Mouse (Mus musculus) midbrain, embryonic 11.5 days (tissue): ENCODE data around the gene Megf8. TPM values are rescaled to one million over a fixed set of nuclear protein-coding genes. Genes with fewer than 3 reads are reported as not detected.
"Not testable (repeated sequence)": the region's sequence is repeated elsewhere in the genome, so short reads cannot be mapped to it uniquely, and the experiment has no call there.

ENCODE experiments used
- ATAC-seq: fragments of 200-750 bp; cut with Nextera tagmentation; 2 replicates; pipeline ENCODE4 v1.8.0; 2017; ENCODE audit warnings: moderate TSS enrichment, moderate library complexity; ENCODE audit not compliant: low FRiP score
- DNase-seq: peaks from one replicate; pipeline ENCODE4 v3.0.0; 2015; ENCODE audit warnings: low spot score; ENCODE audit errors: missing footprints
- H3K27ac ChIP-seq: fragments of 300-500 bp; sonication (generic); 2 replicates; pipeline ENCODE4 v1.5.1; 2014; ENCODE audit warnings: low read depth, low read length
- H3K27me3 ChIP-seq: fragments of 300-500 bp; sonication (generic); 2 replicates; pipeline ENCODE4 v1.6.1; 2014; ENCODE audit warnings: mild to moderate bottlenecking, low read length, moderate library complexity, mixed read lengths; ENCODE audit not compliant: control insufficient read depth, insufficient read depth
- H3K36me3 ChIP-seq: fragments of 300-500 bp; sonication (generic); 2 replicates; pipeline ENCODE4 v1.6.1; 2014; ENCODE audit warnings: mild to moderate bottlenecking, low read length, moderate library complexity, mixed read lengths; ENCODE audit not compliant: control insufficient read depth, insufficient read depth
- H3K4me1 ChIP-seq: fragments of 300-500 bp; sonication (generic); 2 replicates; pipeline ENCODE4 v1.6.1; 2014; ENCODE audit warnings: low read length; ENCODE audit not compliant: control insufficient read depth, insufficient read depth
- H3K4me2 ChIP-seq: fragments of 300-500 bp; sonication (generic); 2 replicates; pipeline ENCODE4 v1.6.1; 2014; ENCODE audit warnings: mild to moderate bottlenecking, moderate library complexity
- H3K4me3 ChIP-seq: fragments of 300-500 bp; sonication (generic); 2 replicates; pipeline ENCODE4 v1.5.1; 2014; ENCODE audit warnings: low read depth, low read length
- H3K9ac ChIP-seq: fragments of 300-500 bp; sonication (generic); 2 replicates; pipeline ENCODE4 v1.6.1; 2014; ENCODE audit warnings: low read length
- H3K9me3 ChIP-seq: fragments of 300-500 bp; sonication (generic); 2 replicates; pipeline ENCODE4 v1.6.1; 2016; ENCODE audit warnings: low read length; ENCODE audit not compliant: control insufficient read depth
- whole genome bisulfite sequencing: fragments of 180-500 bp; shearing (Covaris S2); extraction: QIAGEN DNeasy Blood & Tissue Kit; methylation state at CpG from one replicate; pipeline ENCODE4 v1.1.7; 2014; 5-methylcytosine and 5-hydroxymethylcytosine counted together
- polyA plus RNA-seq: library from polyadenylated mRNA; unstranded; fragments of >200 nt; fragmentation: Nextera tagmentation; extraction: Ambion mirVana; gene quantifications from 2 replicates; pipeline ENCODE4 v1.2.1, GENCODE M21; 2014

The Megf8 gene
- polyA plus RNA-seq, 1 experiment from 2014 or later, result 10.3 TPM

- Histone ChIP-seq H3K27ac (no peak overlapping the region; the same call in 1 of the 2 replicates), H3K27me3 (no peaks in the 10 kb centered on the region)
Observed at GRCm38 (mm10) chr7:25395558-25396521, 78.9 kb downstream of the Megf8 start.

DNA sequence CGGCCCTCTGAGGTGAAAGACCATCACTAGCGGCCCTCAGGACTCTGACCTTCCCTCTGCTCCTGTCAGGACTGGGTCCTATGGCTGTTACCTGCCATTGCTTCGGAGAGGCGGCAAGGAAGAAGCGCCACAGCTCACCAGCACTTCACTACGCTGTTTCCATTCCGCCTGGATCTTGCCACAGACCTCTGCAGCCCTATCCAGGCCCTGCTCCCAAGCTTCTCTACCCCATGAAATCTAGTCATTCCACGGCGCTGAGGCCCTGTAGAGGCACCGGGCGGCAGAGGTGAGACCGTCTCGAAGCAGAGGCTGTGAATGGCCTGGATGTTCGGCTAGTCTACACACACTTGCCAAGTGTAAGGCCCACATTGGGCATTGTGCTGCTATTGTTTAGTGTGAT lies 79.7 kb downstream of the Megf8 start:
- DNase-seq, result peak; percentile 83
- no peaks in the 10 kb centered on the region for H3K9me3 ChIP-seq
- no peak overlapping the region; the same call in 1 of the 2 replicates for H3K4me2 ChIP-seq
- no peaks in the 10 kb centered on the region for H3K36me3 ChIP-seq
- peaks cover 7% of the 10 kb centered on the region for H3K4me1 ChIP-seq
- peak; percentile 25; the same call in 1 of the 2 replicates for ATAC-seq
- 93% methylated on average over 14 of the region's 14 CpGs for WGBS
- no peaks in the 10 kb centered on the region for H3K27me3 ChIP-seq
- H3K9ac ChIP-seq, result no peak overlapping the region
- H3K4me3 ChIP-seq, result no peak overlapping the region
- no peak overlapping the region for H3K27ac ChIP-seq

More at GRCm38 (mm10) chr7:25395558-25396521, 78.9 kb downstream of the Megf8 start:
- Histone ChIP-seq H3K9me3 (no peaks in the 10 kb centered on the region), H3K36me3 (no peaks in the 10 kb centered on the region), H3K4me1 (peaks cover 7% of the 10 kb centered on the region), H3K9ac (peak overlapping the region; percentile 73), H3K4me3 (peak overlapping the region; percentile 69), H3K4me2 (peak overlapping the region; percentile 88)
- 7% methylated on average over 51 of the region's 52 CpGs for WGBS
- DNase-seq (peak; percentile 99), ATAC-seq (peak; percentile 97)

- Histone ChIP-seq H3K27me3 (no peaks in the 10 kb centered on the region), H3K9ac (no peak within 1 kb of the TSS), H3K36me3 (no peaks in the 10 kb centered on the region), H3K9me3 (no peaks in the 10 kb centered on the region), H3K4me2 (no peak within 1 kb of the TSS), H3K4me1 (peaks cover 7% of the 10 kb centered on the region), H3K4me3 (no peak within 1 kb of the TSS), H3K27ac (no peak within 1 kb of the TSS)
- WGBS, result 94% methylated on average over 1 of the region's 1 CpGs
- ATAC-seq (no peak), DNase-seq (no peak)
Observed at GRCm38 (mm10) chr7:25398610-25399009, 81.6 kb downstream of the Megf8 start, which contains the start of gene Lipe. TSS of gene Lipe (minus strand) at chr7:25398710.

- ATAC-seq, H3K27ac ChIP-seq, DNase-seq: not testable (repeated sequence)
Observed at GRCm38 (mm10) chr7:25399028-25399427, 82.1 kb downstream of the Megf8 start.

DNA sequence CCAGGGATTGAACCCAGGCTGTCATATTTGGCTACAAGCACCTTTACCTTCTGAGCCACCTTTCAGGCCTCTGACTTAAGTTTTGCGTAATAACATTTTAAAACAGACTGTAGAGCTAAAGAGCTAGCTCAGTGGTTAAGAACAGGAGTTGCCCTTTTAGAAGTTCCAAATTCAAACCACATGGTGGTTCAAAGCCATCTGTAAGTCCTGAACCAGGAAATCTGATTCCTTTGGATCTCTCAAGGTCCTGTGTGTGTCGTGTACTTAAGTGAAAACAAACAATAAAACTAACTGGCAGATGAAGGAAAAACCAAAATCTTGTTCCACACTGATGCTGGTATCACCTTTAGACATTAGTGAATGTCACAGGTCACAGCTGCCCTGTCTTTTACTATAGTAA lies 84.6 kb downstream of the Megf8 start:
- DNase-seq, result no peak
- no peak for ATAC-seq
- Histone ChIP-seq H3K36me3 (no peaks in the 10 kb centered on the region), H3K9ac (no peak overlapping the region), H3K27ac (no peak overlapping the region), H3K27me3 (no peaks in the 10 kb centered on the region), H3K4me3 (no peak overlapping the region), H3K4me2 (no peak overlapping the region), H3K4me1 (no peaks in the 10 kb centered on the region), H3K9me3 (no peaks in the 10 kb centered on the region)
- 62% methylated on average over 2 of the region's 2 CpGs for WGBS

More at GRCm38 (mm10) chr7:25399028-25399427, 82.1 kb downstream of the Megf8 start:
- not testable (repeated sequence) for H3K9me3 ChIP-seq, H3K36me3 ChIP-seq, H3K4me1 ChIP-seq, H3K4me2 ChIP-seq, H3K4me3 ChIP-seq, H3K9ac ChIP-seq, H3K27me3 ChIP-seq

DNA sequence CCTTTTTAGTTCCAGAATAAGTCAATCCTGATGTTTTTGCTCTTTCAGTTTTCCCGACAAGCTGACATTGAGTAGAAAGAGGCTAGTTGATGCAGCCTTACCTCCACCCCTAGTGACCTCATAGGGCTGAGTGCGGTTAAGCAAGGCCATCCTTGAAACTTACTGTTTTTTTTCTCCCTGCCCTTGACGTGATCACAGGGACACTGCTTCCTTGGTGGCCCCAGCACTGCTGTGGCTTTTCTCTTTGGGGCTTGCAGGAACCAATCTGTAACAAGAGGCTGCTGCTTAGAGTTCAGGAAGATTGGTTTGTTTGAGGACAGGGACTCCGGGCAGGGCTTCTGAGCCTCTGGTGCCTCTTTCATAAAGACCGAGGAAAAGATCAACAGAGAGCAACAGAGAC lies 85.0 kb downstream of the Megf8 start:
- Histone ChIP-seq H3K27ac (no peak overlapping the region), H3K36me3 (no peaks in the 10 kb centered on the region), H3K4me1 (no peaks in the 10 kb centered on the region), H3K4me2 (no peak overlapping the region), H3K27me3 (no peaks in the 10 kb centered on the region), H3K9me3 (no peaks in the 10 kb centered on the region), H3K4me3 (no peak overlapping the region), H3K9ac (no peak overlapping the region)
- no peak for ATAC-seq
- DNase-seq, result no peak
- 18% methylated on average over 5 of the region's 5 CpGs for WGBS

GRCm38 (mm10) chr7:25402671-25403101 lies 85.7 kb downstream of the Megf8 start:
- Histone ChIP-seq H3K9ac (no peak overlapping the region), H3K4me3 (no peak overlapping the region), H3K4me2 (no peak overlapping the region), H3K27me3 (no peaks in the 10 kb centered on the region), H3K9me3 (no peaks in the 10 kb centered on the region), H3K27ac (no peak overlapping the region), H3K36me3 (no peaks in the 10 kb centered on the region), H3K4me1 (no peaks in the 10 kb centered on the region)
- 0% methylated on average over 2 of the region's 2 CpGs for WGBS
- peak; percentile 86 for DNase-seq
- no peak for ATAC-seq

- Histone ChIP-seq H3K9ac (no peak overlapping the region), H3K4me1 (no peaks in the 10 kb centered on the region), H3K36me3 (no peaks in the 10 kb centered on the region), H3K4me2 (no peak overlapping the region), H3K4me3 (no peak overlapping the region), H3K27me3 (no peaks in the 10 kb centered on the region), H3K27ac (no peak overlapping the region), H3K9me3 (no peaks in the 10 kb centered on the region)
- ATAC-seq, result no peak
- 86% methylated on average over 7 of the region's 7 CpGs for WGBS
- no peak for DNase-seq
Observed at GRCm38 (mm10) chr7:25406468-25406867, 89.5 kb downstream of the Megf8 start.

- DNase-seq, result no peak
- no peak overlapping the region for H3K4me2 ChIP-seq
- ATAC-seq, result no peak
- 49% methylated on average over 4 of the region's 4 CpGs for WGBS
- H3K9ac ChIP-seq, result no peak overlapping the region
- H3K4me1 ChIP-seq, result no peaks in the 10 kb centered on the region
- H3K27ac ChIP-seq, result no peak overlapping the region
- no peaks in the 10 kb centered on the region for H3K27me3 ChIP-seq
- H3K9me3 ChIP-seq, result no peaks in the 10 kb centered on the region
- no peaks in the 10 kb centered on the region for H3K36me3 ChIP-seq
- H3K4me3 ChIP-seq, result no peak overlapping the region
Observed at GRCm38 (mm10) chr7:25409114-25409760, 92.3 kb downstream of the Megf8 start.
